Mouse (Mus musculus): Measurements from ENCODE around the gene Crym.

Gene Crym

GRCm38 (mm10) chr7:120201771-120202170 lies at the start of gene Crym:
Gene Crym, minus strand, starts transcription at chr7:120202111.
- DNase-seq: no peak

- no peak for DNase-seq
These were observed 39.2 kb upstream of the Crym start for GRCm38 (mm10) chr7:120241092-120241491.

- DNase-seq: no peak
These were observed 26.6 kb upstream of the Crym start for GRCm38 (mm10) chr7:120228541-120228940.

GRCm38 (mm10) chr7:120205989-120206388 lies 4.1 kb upstream of the Crym start:
- no peak for DNase-seq

GRCm38 (mm10) chr7:120203789-120204188 lies 1.9 kb upstream of the Crym start, which contains the start of gene Abca14:
Gene Abca14, plus strand, starts transcription at chr7:120203961.
- peak; percentile 77 for DNase-seq

- no peak for DNase-seq
These were observed 623 bp downstream of the Crym start for GRCm38 (mm10) chr7:120201231-120201744.

- DNase-seq: no peak
These were observed 6.7 kb downstream of the Crym start for GRCm38 (mm10) chr7:120195207-120195606.

- DNase-seq: no peak
These were observed 9.1 kb downstream of the Crym start for GRCm38 (mm10) chr7:120192816-120193215.

- DNase-seq: no peak
These were observed 9.7 kb downstream of the Crym start for GRCm38 (mm10) chr7:120192207-120192606.

GRCm38 (mm10) chr7:120190150-120190665 lies 11.7 kb downstream of the Crym start:
- DNase-seq: peak; percentile 53

- peak; percentile 49 for DNase-seq
These were observed 12.4 kb downstream of the Crym start for GRCm38 (mm10) chr7:120189369-120190149.

GRCm38 (mm10) chr7:120188946-120189345 lies 13.0 kb downstream of the Crym start:
- no peak for DNase-seq

GRCm38 (mm10) chr7:120182891-120183290 lies 19.0 kb downstream of the Crym start:
- DNase-seq: no peak

GRCm38 (mm10) chr7:120181401-120182230 lies 20.3 kb downstream of the Crym start:
- no peak for DNase-seq

- DNase-seq: no peak
These were observed 21.4 kb downstream of the Crym start for GRCm38 (mm10) chr7:120180547-120180946.

GRCm38 (mm10) chr7:120178935-120179334 lies 23.0 kb downstream of the Crym start:
- DNase-seq: no peak

- DNase-seq: no peak
These were observed 24.3 kb downstream of the Crym start for GRCm38 (mm10) chr7:120177611-120178010.

GRCm38 (mm10) chr7:120174723-120175504 lies 27.0 kb downstream of the Crym start:
- DNase-seq: no peak

- no peak for DNase-seq
These were observed 28.2 kb downstream of the Crym start, which contains the start of gene Anks4b for GRCm38 (mm10) chr7:120173603-120174244. Gene Anks4b, plus strand, starts transcription at chr7:120173858.

- no peak for DNase-seq
These were observed 29.7 kb downstream of the Crym start for GRCm38 (mm10) chr7:120172188-120172700.

GRCm38 (mm10) chr7:120163581-120164251 lies 38.2 kb downstream of the Crym start:
- DNase-seq: no peak
